9 mouse cellular contexts compared by ENCODE assay signal in the genomic region with DNA sequence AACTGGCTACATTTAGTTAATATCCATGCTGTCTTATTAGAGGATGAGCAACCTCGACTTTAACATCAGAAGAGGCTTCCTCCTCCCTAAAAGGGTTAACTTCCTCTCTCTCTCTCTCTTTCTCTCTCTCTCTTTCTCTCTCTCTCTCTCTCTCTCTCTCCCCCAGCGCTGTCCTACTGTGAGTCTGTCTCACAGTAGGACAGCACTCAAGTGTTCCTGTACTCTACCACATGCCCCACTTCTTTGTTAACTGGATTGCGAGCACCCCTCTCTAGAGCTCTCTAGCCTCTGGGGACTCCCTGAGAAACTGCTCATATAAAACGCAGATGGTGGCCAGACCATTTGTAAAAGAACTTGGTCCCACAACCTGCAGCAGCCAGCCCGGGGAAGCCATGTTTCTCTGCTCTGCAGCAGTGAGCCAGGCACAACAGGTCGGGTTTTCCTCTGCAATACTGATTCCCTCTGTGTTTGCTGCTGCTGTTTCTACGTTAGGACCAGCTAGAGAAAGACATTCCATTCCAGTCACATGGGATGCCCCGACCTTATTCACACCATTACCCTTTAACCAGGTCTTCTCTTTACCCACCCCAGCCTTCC. TPM values are rescaled to one million over a fixed set of nuclear protein-coding genes. Genes with fewer than 3 reads are reported as not detected.
DNase-seq lines count a peak whose midpoint lies in the region; ATAC-seq lines count a peak whose summit lies in the region.
"Had no signal": no experiment of that assay in that cellular context is flagged by ENCODE, and none has a peak within 500 bp of the region (broad histone marks: within the 10 kb centered on the region; RNA-seq: fewer than 3 reads in every experiment).

No protein-coding gene starts in this region.

- H3K4me1 ChIP-seq in heart, embryonic 10.5 days = peaks cover 22% of the 10 kb centered on the region
- peaks cover 5% of the 10 kb centered on the region for H3K4me1 ChIP-seq in embryonic facial prominence, embryonic 12.5 days
- peaks cover 78% of the 10 kb centered on the region for H3K4me1 ChIP-seq in liver, embryonic 12.5 days
- H3K4me1 ChIP-seq in neural tube, embryonic 13.5 days (replicated peaks) = peaks cover 28% of the 10 kb centered on the region

- H3K27ac ChIP-seq in heart, embryonic 10.5 days = 0 out of 2 replicates have a peak overlapping the region, but pooled peaks have one; percentile 10
- peak overlapping the region; percentile 33; the same call in 1 of the 2 replicates for H3K27ac ChIP-seq in embryonic facial prominence, embryonic 12.5 days
- peak overlapping the region; percentile 80 for H3K27ac ChIP-seq in liver, embryonic 12.5 days
- peak overlapping the region; percentile 54 for H3K27ac ChIP-seq in neural tube, embryonic 13.5 days (replicated peaks)

- no peak overlapping the region for H3K4me2 ChIP-seq in embryonic facial prominence, embryonic 12.5 days (replicated peaks)
- H3K4me2 ChIP-seq in liver, embryonic 12.5 days = no peak overlapping the region
- 0 out of 2 replicates have a peak overlapping the region, but pooled peaks have one; percentile 18 for H3K4me2 ChIP-seq in neural tube, embryonic 13.5 days

- no peak for ATAC-seq in embryonic facial prominence, embryonic 12.5 days (ENCODE audit: insufficient number of reproducible peaks, insufficient read depth, low FRiP score, low TSS enrichment)
- ATAC-seq in liver, embryonic 12.5 days = no peak
- ATAC-seq in neural tube, embryonic 13.5 days (ENCODE audit: low read depth) = no peak

- peak; percentile 62 for DNase-seq in heart, embryonic 10.5 days (ENCODE audit: low spot score)
- DNase-seq in heart, adult 9 months (ENCODE audit: low spot score in 2 of 2) = no peak
- no peak for DNase-seq in ovary, postnatal 10 days (ENCODE audit: low spot score)
- DNase-seq in right cerebral cortex, postnatal 10 days (ENCODE audit: low spot score in 2 of 2) = no peak
- DNase-seq in kidney, adult 9 months = no peak
- DNase-seq: kidney, postnatal 10 days had no signal

- no peak overlapping the region for H3K4me3 ChIP-seq in heart, embryonic 10.5 days
- no peak overlapping the region for H3K4me3 ChIP-seq in embryonic facial prominence, embryonic 12.5 days
- H3K4me3 ChIP-seq in liver, embryonic 12.5 days = no peak overlapping the region
- H3K4me3 ChIP-seq in neural tube, embryonic 13.5 days = no peak overlapping the region

- H3K9ac ChIP-seq in embryonic facial prominence, embryonic 12.5 days = no peak overlapping the region
- H3K9ac ChIP-seq in liver, embryonic 12.5 days = 0 out of 2 replicates have a peak overlapping the region, but pooled peaks have one; percentile 2
- no peak overlapping the region for H3K9ac ChIP-seq in neural tube, embryonic 13.5 days

- H3K36me3 ChIP-seq in heart, embryonic 10.5 days = no peaks in the 10 kb centered on the region
- no peaks in the 10 kb centered on the region for H3K36me3 ChIP-seq in embryonic facial prominence, embryonic 12.5 days
- H3K36me3 ChIP-seq in liver, embryonic 12.5 days = no peaks in the 10 kb centered on the region
- no peaks in the 10 kb centered on the region for H3K36me3 ChIP-seq in neural tube, embryonic 13.5 days

- no peaks in the 10 kb centered on the region for H3K27me3 ChIP-seq in heart, embryonic 10.5 days (ENCODE audit: insufficient read depth, poor library complexity, severe bottlenecking)
- no peaks in the 10 kb centered on the region for H3K27me3 ChIP-seq in embryonic facial prominence, embryonic 12.5 days
- no peaks in the 10 kb centered on the region for H3K27me3 ChIP-seq in liver, embryonic 12.5 days (replicated peaks)
- H3K27me3 ChIP-seq in neural tube, embryonic 13.5 days = no peaks in the 10 kb centered on the region

- no peaks in the 10 kb centered on the region for H3K9me3 ChIP-seq in heart, embryonic 10.5 days
- H3K9me3 ChIP-seq in embryonic facial prominence, embryonic 12.5 days = no peaks in the 10 kb centered on the region
- no peaks in the 10 kb centered on the region for H3K9me3 ChIP-seq in liver, embryonic 12.5 days (replicated peaks)
- H3K9me3 ChIP-seq in neural tube, embryonic 13.5 days = no peaks in the 10 kb centered on the region

- 41% methylated on average over 8 of the region's 8 CpGs for WGBS in heart, embryonic 10.5 days
- WGBS in embryonic facial prominence, embryonic 12.5 days = 27% methylated on average over 8 of the region's 8 CpGs
- WGBS in liver, embryonic 12.5 days (ENCODE audit: insufficient replicate concordance) = 45% methylated on average over 8 of the region's 8 CpGs
- WGBS in neural tube, embryonic 13.5 days = 16% methylated on average over 8 of the region's 8 CpGs

RNA-seq across cellular contexts. Expression of a gene that starts 4.5 kb away (rescaled TPM):
- polyA plus RNA-seq in heart, embryonic 10.5 days (2016; fragmentation: Nextera tagmentation; extraction: Ambion mirVana) = 30.5 and 37.3 TPM in 2 replicates
- polyA plus RNA-seq in embryonic facial prominence, embryonic 12.5 days (2016; fragmentation: Nextera tagmentation; extraction: Ambion mirVana) = 44.0 and 44.6 TPM in 2 replicates
- polyA plus RNA-seq in liver, embryonic 12.5 days (2016; fragmentation: Nextera tagmentation; extraction: Ambion mirVana) = 22.0 and 22.2 TPM in 2 replicates
- 58.2 and 61.3 TPM in 2 replicates for polyA plus RNA-seq in neural tube, embryonic 13.5 days (2015; fragmentation: Nextera tagmentation; extraction: Ambion mirVana)

RNA-seq across cellular contexts. Expression of a gene that starts 29.8 kb away (rescaled TPM):
- polyA plus RNA-seq in heart, embryonic 10.5 days (2016; fragmentation: Nextera tagmentation; extraction: Ambion mirVana) = 7.3 and 8.4 TPM in 2 replicates
- 2.1 and 2.2 TPM in 2 replicates for polyA plus RNA-seq in embryonic facial prominence, embryonic 12.5 days (2016; fragmentation: Nextera tagmentation; extraction: Ambion mirVana)
- 2.5 and 3.6 TPM in 2 replicates for polyA plus RNA-seq in liver, embryonic 12.5 days (2016; fragmentation: Nextera tagmentation; extraction: Ambion mirVana)
- polyA plus RNA-seq in neural tube, embryonic 13.5 days (2015; fragmentation: Nextera tagmentation; extraction: Ambion mirVana) = 3.1 and 4.0 TPM in 2 replicates

Comparison
In these comparisons a context has a peak if more than half of its experiments do, and no peak if none do; other contexts are left out.
1. H3K27ac ChIP-seq: peak in every context shown above with its lines; median percentile 80 in liver, embryonic 12.5 days; 54 in neural tube, embryonic 13.5 days; 33 in embryonic facial prominence, embryonic 12.5 days; 10 in heart, embryonic 10.5 days.